Mouse (Mus musculus) spleen, adult 2 months (tissue): ENCODE data around the gene Elavl4.

Experiments
- CTCF ChIP-seq: fragments of 200-500 bp; IDR thresholded peaks from 2 replicates; pipeline ENCODE4 v1.5.1; 2011; ENCODE audit warnings: mild to moderate bottlenecking, inconsistent platforms; ENCODE audit not compliant: insufficient read depth, insufficient read length, insufficient replicate concordance; ENCODE audit errors: extremely low read depth
- POLR2A ChIP-seq: fragments of 200-500 bp; IDR thresholded peaks from 2 replicates; pipeline ENCODE4 v1.6.1; 2011; ENCODE audit warnings: low read depth, low read length, inconsistent platforms

DNA sequence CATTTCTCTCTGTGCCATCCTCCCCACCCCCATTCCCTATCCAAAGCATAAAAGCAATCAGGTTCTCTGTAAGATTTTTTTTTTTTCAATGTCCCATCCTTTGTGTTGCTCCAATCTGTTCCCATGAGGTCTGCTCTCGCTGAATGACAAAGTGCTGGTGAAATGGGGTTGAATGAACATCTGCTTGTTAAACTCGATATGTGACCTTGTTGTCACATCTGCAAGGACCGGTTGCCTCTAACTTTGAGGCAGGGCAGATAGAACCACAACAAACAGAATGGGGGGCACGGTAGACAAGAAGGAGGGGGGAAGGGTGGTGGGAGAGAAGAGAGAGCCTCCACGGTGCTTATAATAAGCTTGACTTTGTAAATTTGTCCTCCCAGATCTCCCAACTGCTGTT is 138.0 kb downstream of the Elavl4 start:
- no peak for TF ChIP-seq CTCF
- TF ChIP-seq POLR2A: no peak
